Mouse (Mus musculus) natural killer cell, adult 2 months (primary cell): Measurements from ENCODE around the gene Dnpep.

ENCODE experiments used
- DNase-seq, 2 experiments: peaks; one replicate each; pipeline ENCODE4 v3.0.0; 2022; ENCODE audit warnings: low spot score in 2 of 2

Gene Dnpep

DNA sequence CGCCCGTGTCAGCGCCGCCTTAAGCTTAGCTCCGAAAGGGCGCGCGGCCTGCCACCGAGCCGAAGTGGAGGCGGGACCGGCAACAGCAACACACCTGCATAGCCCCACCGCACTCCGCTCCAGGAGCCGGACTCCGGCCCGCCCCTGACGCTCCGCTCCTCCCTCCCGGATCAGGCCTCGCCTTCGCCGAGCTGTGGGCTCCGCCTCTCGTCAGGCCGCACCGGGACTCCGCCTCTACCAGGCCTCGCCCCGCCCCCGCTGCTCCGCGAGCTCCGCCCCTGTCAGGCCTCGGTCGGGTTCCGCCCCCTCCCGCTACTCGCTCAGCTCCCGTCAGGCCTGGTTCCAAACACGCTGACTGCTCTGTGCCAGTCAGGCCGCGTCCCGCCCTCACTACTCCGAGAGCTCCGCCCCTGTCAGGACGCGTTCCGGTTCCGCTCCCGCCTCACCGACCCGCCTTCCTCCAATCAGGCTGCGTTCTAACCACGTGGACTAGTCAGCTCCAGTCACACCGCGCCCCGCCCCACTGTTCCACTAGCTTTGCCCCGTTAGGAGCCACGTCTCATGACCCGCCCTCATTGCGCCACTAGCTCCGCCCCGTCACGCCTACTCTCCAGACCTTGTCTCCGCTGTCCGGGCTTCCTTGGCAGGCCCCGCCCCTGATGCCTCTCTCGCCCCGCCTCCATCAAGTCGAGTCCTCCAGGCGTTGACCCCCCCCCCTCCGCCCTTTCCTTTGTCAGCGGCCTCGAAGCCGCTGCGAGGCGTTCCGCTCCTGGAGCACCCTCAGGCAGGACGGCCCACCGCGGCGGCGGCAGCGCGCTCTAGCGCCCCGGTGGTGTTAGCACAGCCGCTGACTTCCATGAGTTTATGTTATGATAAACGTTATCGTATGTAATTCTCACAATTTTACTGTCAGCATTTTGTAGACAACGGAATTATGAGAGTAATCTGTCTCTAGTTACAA lies at the start of gene Dnpep:
TSS of gene Dnpep (minus strand) at position 750 of the 961 bp plus-strand sequence.
- peak; percentile 100 for DNase-seq

DNA sequence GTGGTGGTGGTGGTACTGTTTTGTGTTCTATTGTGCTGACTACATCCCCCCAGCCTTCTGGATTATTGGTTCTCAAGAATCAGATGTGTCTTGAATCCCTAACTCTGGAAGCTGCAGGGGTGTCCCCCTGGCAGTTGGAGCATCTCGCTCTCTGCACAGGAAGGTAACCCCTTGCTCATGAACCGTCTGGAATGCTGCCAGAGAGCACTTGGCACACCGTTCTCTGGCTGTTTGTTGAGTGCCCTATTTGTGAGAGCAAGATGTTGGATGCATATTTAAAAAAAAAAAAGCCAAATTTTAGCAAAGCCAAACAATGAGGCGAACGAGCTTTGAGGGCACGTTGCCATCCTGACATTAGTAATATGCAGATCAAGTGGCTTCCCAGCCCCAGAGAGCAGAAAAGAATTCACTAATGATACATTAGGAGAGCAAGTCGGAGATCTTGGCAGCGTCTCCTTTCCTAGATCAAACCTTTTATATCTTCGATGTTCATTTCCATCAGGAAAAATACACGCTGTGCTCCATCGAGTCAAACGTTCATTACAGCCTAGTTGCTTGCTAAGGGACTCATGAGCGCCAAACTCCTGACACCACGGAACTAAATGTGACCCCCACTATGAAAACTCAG lies 47.8 kb upstream of the Dnpep start:
- no peak for DNase-seq

DNA sequence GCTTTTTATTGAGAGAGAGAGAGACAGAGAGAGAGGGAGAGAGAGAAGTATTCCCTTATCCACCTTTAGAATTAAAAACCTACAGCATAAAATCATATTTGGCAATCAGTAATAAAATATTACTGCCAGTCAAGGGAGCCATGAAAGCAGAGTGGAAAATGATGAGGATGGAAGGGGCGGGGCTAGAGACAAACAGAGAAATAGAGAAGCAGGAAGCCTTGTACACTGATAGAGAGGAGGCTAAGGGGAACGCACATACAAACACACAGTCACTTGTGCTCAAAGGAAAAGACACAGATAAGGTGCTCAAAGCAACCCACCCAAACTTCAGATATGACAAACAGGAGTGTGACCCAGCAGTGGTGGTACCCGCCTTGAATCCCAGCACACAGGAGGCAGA lies 46.1 kb upstream of the Dnpep start:
- DNase-seq, result no peak

DNA sequence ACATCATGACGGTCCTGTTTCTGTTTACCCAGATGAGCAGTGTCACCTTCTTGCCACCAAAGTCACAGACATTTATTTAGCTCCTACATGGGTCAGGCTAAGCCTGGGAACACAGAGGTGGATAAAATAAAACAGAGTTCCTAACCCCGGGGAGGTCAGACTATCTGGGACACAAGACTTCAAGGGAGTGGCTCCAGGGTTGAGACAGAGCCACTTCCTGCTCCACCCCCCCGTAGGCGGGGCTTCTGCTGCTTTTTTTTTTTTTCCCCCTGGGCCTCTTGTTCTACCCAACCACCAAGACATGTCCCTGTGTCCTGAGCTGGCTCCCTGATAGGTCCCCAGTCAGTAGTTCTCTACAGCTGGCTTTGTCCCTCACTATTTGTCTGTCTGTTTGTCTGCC lies 44.0 kb upstream of the Dnpep start:
- no peak for DNase-seq

DNA sequence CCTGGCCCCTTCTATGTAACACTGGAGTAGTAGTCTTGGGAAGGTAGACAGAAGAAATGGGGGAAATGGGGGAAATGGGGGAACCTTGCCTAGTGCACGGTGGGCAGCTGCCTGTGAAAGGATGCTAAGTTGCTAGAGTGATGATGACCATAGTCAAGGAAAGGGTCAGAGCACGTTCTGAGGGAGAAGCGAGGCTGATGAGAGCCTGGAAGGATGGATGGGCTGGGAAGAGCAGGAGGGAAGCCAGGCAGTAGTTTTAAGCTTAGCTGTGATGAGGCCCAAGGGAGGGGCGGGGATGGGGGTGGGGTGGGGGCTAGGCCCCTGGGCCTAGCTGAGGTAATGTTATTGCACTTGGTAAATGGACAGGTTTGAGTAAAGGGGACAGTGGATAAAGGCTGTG lies 43.3 kb upstream of the Dnpep start:
- DNase-seq, result no peak

DNA sequence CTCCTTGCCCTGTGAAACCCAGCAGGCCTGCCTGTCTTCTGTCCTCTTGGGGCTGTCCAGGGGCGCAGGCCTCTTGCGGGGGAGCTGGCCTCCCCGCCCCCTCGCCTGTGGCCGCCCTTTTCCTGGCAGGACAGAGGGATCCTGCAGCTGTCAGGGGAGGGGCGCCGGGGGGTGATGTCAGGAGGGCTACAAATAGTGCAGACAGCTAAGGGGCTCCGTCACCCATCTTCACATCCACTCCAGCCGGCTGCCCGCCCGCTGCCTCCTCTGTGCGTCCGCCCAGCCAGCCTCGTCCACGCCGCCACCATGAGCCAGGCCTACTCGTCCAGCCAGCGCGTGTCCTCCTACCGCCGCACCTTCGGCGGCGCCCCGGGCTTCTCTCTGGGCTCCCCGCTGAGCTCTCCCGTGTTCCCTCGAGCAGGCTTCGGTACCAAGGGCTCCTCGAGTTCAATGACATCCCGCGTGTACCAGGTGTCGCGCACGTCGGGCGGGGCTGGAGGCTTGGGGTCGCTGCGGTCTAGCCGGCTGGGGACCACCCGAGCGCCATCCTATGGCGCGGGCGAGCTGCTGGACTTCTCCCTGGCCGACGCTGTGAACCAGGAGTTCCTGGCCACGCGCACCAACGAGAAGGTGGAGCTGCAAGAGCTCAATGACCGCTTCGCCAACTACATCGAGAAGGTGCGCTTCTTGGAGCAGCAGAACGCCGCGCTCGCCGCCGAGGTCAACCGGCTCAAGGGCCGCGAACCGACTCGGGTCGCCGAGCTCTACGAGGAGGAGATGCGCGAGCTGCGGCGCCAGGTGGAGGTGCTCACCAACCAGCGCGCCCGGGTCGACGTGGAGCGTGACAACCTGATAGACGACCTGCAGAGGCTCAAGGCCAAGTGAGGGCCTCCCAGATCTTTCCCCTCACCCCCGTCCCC lies 42.6 kb upstream of the Dnpep start, which contains the start of gene Des:
TSS of gene Des (plus strand) at position 218 of the 920 bp plus-strand sequence.
- DNase-seq, result no peak

DNA sequence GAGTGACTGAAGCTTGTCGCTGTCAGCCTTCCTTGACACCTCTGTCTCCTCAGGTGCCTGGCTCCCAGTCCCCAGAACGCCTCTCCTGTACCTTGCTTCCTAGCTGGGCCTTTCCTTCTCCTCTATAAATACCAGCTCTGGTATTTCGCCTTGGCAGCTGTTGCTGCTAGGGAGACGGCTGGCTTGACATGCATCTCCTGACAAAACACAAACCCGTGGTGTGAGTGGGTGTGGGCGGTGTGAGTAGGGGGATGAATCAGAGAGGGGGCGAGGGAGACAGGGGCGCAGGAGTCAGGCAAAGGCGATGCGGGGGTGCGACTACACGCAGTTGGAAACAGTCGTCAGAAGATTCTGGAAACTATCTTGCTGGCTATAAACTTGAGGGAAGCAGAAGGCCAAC lies 41.6 kb upstream of the Dnpep start:
- DNase-seq, result no peak

DNA sequence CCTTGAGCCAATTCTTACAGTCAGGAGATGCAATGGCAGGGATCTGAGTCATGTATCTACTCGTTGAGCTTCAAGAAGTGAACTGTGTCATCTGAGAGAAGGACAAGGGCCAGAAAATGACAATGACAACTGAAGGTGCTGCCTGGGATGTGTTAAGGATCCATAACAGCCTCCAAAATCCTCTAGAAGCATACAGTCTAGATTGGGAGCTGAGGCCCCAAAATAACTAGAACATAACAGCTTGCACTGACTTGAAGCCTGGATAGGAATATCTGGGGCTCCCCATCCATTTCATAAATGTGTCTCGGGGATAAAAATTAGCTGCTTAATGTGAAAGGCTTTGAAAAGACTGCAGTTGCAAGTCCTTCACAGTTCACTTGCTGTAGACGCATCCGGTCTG lies 40.2 kb upstream of the Dnpep start:
- no peak for DNase-seq

DNA sequence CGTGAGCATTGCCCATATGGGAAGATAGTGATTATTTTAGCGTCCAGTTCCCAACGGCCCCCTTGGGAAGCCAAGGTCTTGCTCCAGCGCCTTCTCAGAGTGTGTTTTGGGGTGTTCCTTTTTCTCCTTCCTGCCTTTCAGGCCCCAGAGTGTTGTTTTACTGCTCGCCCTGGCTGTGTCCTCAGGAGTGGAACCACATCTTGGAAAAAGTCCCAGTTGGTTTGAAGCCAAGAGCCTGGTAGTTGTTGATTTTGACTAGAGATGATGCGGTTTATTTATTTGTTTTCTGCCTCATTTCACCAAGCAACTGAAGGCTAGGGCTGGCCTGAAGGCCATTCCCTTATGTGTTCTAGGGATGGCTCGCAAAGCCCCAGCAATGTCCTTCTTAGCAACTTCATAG lies 39.5 kb upstream of the Dnpep start:
- DNase-seq, result no peak

DNA sequence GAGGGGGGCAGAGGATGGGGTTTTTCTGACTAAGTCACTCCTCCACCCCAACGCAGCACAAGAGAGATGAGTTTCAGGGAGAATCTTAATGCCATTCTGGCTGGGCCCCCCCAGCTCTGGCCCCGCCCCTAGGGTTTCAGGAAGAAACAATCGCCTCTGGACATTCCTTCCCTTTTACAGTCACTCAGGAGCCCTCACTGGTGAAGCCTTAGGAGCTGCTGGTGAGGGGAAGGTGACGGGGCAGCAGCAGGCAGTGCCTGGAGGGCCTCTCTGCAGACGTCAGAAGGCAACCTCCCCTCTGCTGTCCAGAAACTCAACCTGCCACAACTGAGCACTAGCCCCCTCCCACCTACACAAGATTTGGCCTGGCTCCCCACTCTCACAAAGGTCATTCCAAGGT lies 31.5 kb upstream of the Dnpep start:
- no peak for DNase-seq

DNA sequence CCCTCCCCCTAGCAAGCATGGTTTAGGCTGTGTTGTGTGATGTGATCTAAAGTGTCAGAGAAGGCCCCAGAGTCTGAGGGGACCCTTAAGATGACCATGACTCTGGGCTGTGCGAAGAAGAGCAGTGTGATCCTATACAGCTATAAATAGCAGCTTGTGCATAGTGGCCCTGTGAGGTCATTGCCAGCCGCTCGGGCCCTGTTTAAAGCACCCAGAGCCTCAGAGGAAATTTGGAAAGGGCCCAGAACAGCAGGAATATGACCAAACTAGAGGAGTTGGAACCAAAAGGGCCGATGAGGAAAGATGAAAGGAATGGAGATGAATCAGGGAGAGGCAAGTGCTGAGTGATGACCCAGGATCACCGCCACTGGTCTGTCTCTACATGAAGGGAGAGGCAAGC lies 29.5 kb upstream of the Dnpep start:
- no peak for DNase-seq

DNA sequence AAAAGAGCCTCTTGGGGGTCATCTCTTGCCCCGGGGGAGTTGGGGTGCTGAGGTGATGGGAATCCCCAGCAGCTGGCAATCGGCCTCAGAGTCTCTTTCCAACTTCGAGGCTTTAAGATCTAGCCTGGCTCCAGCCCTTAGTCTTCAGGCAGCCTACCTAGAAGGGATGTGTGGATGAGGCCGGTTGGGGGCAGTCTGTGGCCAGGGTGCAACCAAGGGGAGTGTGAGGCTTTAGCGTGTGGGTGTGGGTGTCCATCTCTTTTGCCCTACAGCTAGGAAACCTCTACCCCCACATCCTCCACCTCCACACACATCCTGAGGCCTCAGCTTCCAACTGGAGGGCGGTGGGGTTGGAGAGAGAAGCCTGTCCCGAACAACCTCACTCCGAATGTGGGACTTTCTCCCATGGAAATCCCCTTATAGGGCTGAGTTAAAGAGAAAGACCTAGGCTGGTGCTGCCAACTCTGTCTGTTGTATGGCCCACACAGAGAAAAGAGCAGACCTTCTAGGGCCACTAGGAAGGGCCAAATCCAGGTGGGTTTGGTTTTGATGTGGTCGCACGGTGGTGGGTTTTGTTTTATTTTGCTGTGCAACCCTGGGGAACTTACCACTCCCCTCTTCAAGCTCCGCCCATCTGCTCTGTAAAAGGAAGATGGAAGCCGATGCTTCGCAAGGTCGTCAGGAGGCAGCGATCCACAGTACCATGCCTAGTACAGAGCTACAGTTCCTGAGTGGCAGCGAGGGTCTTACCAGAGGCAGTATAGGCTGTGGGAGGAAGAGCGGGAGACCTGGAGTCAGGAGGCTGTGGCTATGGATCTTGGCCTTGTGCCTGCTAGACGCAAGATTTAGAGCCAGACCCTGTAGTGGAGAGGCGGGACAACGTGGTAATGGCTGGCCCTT lies 27.5 kb upstream of the Dnpep start:
- DNase-seq, result no peak

DNA sequence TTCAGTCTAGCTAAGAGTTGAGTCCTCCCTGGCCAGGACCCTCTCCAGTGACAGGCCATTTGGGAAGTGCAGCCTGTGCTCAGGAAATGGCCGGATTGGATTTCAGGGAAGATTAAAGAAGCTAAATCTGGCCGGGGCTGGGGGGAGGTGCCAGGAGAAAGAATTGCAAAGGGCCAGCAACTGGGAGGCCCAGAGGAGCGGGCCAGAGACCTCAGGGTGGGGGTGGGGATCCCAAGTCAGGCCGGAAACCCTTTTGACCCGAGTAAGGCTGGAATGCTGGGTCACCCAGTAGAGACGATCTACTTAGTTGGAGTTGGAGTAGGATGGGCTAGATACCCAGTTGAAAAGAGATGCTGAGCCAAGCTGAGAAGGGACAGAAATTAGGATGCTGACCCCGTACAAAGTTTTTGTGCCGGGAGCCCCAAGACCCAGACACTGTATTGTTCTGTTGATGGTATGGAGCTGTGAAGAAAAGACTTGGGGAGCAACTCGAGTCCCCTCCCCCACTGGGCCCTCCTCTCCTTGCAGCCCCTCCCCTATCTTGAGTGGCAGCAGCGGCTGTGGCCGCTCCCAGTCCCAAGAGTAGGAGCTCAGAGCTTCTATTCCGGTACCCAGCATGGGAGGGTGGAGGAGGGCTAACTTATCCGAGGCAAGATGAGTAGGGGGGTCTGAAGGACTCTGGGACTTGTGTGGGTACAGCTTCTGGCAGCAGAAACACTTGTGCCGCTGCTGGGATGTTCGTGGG lies 26.7 kb upstream of the Dnpep start:
- DNase-seq, result no peak

DNA sequence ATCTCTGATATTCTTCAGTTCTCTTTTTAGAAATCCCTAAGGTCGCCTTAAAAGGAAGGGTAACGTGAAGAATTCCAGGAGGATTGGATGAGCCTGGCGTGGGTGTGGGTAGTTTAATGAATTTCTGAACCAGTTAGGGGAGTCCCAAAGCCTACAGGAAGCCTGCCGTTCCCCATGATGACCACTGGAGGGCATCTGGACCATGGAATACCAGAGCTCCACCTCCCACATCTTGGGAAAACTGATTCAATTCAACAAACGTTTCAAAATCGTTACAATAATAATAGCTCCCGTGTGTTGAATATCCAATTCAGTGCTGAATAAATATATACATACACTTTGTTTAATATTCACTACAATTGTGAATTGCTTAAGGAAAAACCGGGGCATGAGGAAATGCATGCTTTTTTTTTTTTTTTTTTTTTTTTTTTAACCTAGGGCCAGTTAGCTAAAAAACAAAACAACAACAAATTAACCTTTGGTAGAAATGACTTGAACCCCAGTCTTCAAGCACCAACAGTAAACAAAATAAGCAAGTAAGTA lies 25.2 kb upstream of the Dnpep start:
- DNase-seq, result no peak

DNA sequence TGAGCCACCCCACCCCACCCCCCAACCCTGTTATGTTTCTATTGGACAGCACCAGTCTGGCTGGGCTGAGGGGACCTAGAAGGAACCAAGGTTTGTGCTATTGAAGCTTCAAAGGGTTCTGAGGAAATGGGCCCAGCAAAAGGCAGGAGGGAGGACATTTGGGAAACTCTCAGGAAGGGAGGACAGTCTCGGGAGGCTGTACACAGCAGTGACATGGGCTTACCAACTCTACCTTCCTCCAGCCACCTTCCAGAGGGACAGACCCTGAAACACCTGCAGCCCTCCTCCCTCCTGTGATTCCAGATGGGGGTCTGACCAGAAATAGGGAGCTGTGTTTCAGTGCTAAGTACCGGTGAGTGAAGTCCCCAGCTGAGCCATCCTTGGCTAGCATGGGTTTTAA lies 22.7 kb upstream of the Dnpep start:
- no peak for DNase-seq

DNA sequence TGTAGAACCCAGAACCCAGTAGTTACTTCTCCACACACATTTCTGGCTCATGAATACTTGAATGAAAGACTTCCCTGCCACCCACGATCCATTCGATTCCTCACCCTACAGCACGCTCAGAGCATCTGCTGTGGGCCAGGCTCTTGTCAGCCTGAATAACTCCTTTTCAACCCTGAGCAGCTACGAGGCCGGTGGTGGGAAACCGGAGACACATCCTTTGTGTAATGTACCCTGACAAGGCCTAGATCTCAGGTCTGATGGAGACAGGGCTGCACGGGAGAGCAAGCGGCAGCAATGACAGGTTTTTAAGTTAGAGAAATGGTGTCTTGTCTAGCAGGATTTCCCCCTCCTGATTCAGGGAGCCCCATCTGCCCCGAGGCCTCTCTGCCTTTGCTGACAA lies 21.5 kb upstream of the Dnpep start:
- DNase-seq, result no peak

DNA sequence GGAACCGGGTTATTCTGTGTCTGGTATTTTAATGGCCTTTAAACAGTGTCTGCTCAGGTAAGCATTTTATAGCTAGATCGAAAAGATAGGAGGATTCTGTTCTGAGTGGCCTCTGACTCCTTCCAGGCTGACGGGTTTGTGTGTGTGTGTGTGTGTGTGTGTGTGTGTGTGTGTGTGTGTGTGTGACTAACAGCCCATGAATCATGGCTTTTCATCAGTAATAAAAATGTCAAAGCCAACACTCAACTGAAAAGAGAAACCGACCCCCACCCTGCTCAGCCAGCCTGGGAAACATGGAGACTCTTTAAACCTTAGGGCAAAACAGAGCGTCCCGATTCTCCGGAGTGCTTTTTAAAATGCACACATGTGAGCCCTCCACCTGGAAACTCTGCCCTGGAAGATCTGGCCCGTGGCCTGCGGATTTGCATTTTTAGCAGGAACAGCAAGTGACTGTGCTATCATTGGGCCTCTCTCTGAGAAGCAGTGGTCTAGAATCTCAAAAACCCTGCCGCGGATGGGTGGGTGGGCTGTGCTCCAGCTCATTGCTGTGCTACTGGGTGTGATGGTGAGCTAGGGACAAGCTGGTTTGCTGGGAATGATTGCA lies 20.4 kb upstream of the Dnpep start:
- DNase-seq, result no peak

DNA sequence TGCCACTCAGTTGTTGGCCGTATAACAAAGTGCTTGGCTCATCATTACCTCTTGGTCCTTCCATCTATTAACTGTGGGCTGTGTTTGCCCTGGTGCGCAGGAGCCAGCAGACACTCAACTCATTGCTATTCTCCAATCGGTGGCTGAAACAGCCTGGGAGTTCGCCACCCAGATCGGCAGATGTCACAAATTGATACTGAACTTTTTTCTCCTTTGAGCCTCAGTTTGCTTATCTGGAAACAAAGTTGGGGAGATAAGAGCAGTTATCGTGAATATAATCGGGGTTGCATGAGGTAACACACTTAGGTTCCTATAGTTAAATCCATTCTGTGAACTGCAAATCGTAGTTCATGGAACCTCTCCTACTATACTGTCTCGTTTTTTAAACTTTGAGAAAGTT lies 19.3 kb upstream of the Dnpep start:
- no peak for DNase-seq

DNA sequence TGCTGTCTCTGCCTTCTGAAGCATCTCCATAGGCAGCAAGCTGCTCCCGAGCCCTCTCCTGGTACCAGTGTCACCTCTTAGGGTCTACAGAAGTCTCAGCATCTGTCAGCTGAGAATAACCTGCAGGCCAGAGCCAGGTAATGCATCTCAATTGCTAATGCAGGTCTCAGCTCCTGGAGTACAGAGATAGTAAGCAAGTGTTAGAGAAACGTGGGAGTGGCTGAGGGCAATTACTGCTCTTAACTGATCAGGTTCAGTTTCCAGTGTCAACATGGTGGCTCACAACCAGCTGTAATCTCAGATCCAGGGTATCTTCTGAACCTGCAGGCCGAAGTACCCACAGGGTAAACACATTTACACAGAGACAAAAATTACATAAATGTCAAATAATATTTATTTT lies 18.7 kb upstream of the Dnpep start:
- no peak for DNase-seq

DNA sequence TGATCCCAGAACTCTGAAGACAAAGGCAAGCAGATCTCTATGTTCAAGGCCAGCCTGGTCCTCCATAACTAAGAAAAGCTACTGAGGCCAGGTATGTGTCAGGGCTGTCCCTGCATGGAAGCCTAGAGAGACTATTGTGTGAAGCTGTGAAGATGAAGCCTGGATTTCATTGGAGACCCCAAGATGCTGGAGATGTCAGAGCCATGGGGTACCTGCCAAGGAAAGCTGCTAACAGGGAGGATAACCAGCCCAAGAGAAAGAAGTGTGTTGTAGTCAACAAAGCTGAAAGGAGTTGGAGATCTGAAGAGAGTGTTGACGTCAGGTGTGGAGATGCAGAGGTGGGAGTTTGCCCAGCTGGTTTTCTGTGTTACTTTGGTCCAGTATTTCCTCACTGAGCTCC lies 13.5 kb upstream of the Dnpep start:
- no peak for DNase-seq
